Mouse (Mus musculus) lung, postnatal 0 days (tissue): ENCODE measurements around the gene Sez6l.

Experiments used
- CTCF ChIP-seq: IDR thresholded peaks from 2 replicates; pipeline ENCODE4 v1.5.1; 2016; ENCODE audit warnings: antibody characterized with exemption, mild to moderate bottlenecking
- EP300 ChIP-seq: IDR thresholded peaks from 2 replicates; pipeline ENCODE4 v1.6.1; 2016; ENCODE audit warnings: antibody characterized with exemption, mild to moderate bottlenecking, control low read depth

DNA sequence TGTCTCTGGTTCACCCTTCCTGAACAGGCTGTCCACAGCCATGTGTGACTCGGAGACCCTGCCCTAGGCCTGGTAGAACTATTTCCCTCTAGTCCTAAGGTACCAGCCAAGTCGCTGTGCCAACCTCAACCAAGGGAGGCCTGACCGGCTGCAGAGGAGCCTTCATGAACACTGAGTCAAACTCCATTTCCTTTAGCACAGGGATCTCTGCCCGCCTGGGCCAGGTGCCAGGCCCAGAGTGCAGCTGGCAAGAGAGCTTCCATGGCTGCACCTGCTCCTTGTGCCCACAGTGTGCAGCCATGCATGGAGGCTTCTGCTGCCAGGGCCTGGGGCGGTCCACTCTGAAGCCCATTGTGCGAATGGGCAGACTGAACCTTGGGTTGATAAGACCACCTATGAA is 20.9 kb upstream of the Sez6l start:
- TF ChIP-seq EP300 (no peak), CTCF (no peak)
